Mouse (Mus musculus) neutrophil, adult 5-6 weeks (primary cell): ENCODE data around the gene Plpp7. TPM values are rescaled to one million over a fixed set of nuclear protein-coding genes. Genes with fewer than 3 reads are reported as not detected.
A peak's percentile ranks its signal among the peaks of the same experiment; 100 is the strongest.

Experiments used
- ATAC-seq: fragments of 151-379, 151-347 bp; 2 replicates; pipeline ENCODE4 v1.8.0; 2017; ENCODE audit warnings: mild to moderate bottlenecking, moderate TSS enrichment; ENCODE audit not compliant: insufficient number of reproducible peaks, poor library complexity, low FRiP score, severe bottlenecking; ENCODE audit errors: extremely low read depth
- total RNA-seq: library from RNA; stranded (forward); fragments of 200-1000 nt; gene quantifications from 2 replicates; pipeline ENCODE4 v1.2.3, GENCODE M21; 2017

Gene Plpp7
- total RNA-seq, 1 experiment from 2014 or later = not detected

GRCm38 (mm10) chr2:32065371-32065791, 29.9 kb upstream of the Plpp7 start:
- peak; percentile 34 for ATAC-seq

- no peak for ATAC-seq
These were observed 29.3 kb upstream of the Plpp7 start for GRCm38 (mm10) chr2:32066005-32066404.

GRCm38 (mm10) chr2:32068811-32069607, 26.3 kb upstream of the Plpp7 start:
- no peak for ATAC-seq

GRCm38 (mm10) chr2:32070747-32071146, 24.6 kb upstream of the Plpp7 start:
- no peak for ATAC-seq

- ATAC-seq = no peak
These were observed 20.9 kb upstream of the Plpp7 start for GRCm38 (mm10) chr2:32074404-32074803.

GRCm38 (mm10) chr2:32075368-32075767, 20.0 kb upstream of the Plpp7 start:
- ATAC-seq = no peak

GRCm38 (mm10) chr2:32077744-32078143, 17.6 kb upstream of the Plpp7 start:
- no peak for ATAC-seq

GRCm38 (mm10) chr2:32078522-32078921, 16.8 kb upstream of the Plpp7 start:
- no peak for ATAC-seq

- no peak for ATAC-seq
These were observed 16.1 kb upstream of the Plpp7 start for GRCm38 (mm10) chr2:32079191-32079725.

- ATAC-seq = no peak
These were observed 14.6 kb upstream of the Plpp7 start for GRCm38 (mm10) chr2:32080681-32081080.

- ATAC-seq = no peak
These were observed 13.9 kb upstream of the Plpp7 start for GRCm38 (mm10) chr2:32081296-32081929.

- ATAC-seq = no peak
These were observed 13.1 kb upstream of the Plpp7 start for GRCm38 (mm10) chr2:32082229-32082628.

GRCm38 (mm10) chr2:32083159-32084011, 11.9 kb upstream of the Plpp7 start:
- 0 out of 2 replicates have a peak, but pooled peaks have one; percentile 3 for ATAC-seq

- no peak for ATAC-seq
These were observed 11.0 kb upstream of the Plpp7 start, which contains the start of gene Fam78a for GRCm38 (mm10) chr2:32084111-32084871. TSS of gene Fam78a (minus strand) at chr2:32084857.

- ATAC-seq = no peak
These were observed 10.5 kb upstream of the Plpp7 start for GRCm38 (mm10) chr2:32084872-32085199.

- no peak for ATAC-seq
These were observed 10.1 kb upstream of the Plpp7 start for GRCm38 (mm10) chr2:32085231-32085630.

- no peak for ATAC-seq
These were observed 7.7 kb upstream of the Plpp7 start for GRCm38 (mm10) chr2:32087606-32088005.

GRCm38 (mm10) chr2:32088372-32088981, 6.9 kb upstream of the Plpp7 start:
- no peak for ATAC-seq
